Mouse (Mus musculus) hematopoietic stem cell, adult 5-6 weeks (primary cell): Measurements from ENCODE around the gene Ncbp1. TPM values are rescaled to one million over a fixed set of nuclear protein-coding genes. Genes with fewer than 3 reads are reported as not detected.
"Not testable (repeated sequence)": the region's sequence is repeated elsewhere in the genome, so short reads cannot be mapped to it uniquely, and the experiment has no call there.

ENCODE experiments used
- ATAC-seq, 2 experiments: fragments of 125-278 bp in 1 of 2; replicated peaks in 1 of 2; 2 replicates each; pipeline ENCODE4 v1.8.0; 2016 to 2017; ENCODE audit warnings: inconsistent platforms in 2 of 2, mild to moderate bottlenecking in 2 of 2, moderate number of reproducible peaks in 2 of 2, low read depth in 1 of 2, moderate TSS enrichment in 1 of 2; ENCODE audit not compliant: low FRiP score in 2 of 2, poor library complexity in 2 of 2, severe bottlenecking in 2 of 2, insufficient read depth in 1 of 2, low TSS enrichment in 1 of 2
- total RNA-seq: library from RNA; stranded (forward); fragments of 172-1452, 232-1000 nt; gene quantifications from 2 replicates; pipeline ENCODE4 v1.2.3, GENCODE M21; 2017

The Ncbp1 gene
- total RNA-seq, 1 experiment from 2014 or later = 74.3 TPM

DNA sequence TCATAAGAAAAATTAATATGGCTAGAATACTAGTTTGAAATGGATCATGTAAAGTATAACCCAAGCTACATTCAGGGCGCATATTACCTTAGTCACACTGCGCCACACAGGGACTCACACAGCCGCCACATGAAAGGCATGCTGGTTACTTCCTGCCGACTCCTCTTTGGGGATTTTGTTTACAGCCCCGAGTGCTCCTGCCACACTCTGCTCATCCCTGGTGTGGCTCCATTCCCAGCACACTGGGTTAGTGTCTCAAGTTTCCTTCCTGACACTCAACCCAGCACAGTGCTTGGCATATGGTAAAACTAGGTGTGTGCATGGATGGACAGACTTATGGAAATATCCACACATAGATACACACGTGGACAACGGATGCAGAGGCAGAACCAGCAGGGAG is 43.8 kb downstream of the Ncbp1 start:
- ATAC-seq = no peak

DNA sequence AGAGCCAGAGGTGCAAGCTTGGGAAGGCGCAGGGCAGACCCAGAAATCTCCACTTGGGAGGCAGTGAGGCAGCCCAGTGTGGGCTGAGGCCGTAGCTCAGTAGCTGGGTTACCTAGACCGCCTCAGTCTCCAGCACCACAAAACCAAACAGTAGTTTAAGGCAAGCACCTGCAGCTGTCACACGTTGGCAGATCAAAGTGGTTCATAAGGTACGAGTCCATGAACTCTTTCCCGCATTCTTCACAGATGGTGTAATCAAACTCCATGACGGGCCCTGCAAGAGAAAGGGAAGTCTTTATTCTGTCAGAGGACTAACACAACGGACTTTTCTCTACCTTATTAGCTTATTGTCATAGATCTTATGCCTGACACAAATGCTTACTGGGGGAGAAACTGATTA is 47.0 kb downstream of the Ncbp1 start:
- no peak for ATAC-seq

DNA sequence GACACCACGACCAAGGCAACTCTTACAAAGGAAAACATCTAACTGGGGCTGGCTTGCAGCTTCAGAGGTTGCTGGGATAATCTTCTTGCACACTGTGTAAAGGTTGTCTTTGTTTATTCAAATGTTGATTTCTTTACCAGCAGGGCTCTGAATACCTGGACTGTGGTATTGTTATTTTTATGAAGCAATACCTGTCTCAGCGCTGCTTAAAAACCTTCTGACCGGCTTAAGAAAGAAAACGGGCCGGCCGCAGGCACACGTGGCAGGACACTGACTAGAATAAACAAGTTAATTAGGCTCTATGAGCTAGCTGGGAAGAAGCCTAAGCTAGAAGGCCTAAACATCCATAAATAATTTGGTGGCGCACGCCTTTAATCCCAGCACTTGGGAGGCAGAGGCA is 47.5 kb downstream of the Ncbp1 start:
- ATAC-seq = no peak

DNA sequence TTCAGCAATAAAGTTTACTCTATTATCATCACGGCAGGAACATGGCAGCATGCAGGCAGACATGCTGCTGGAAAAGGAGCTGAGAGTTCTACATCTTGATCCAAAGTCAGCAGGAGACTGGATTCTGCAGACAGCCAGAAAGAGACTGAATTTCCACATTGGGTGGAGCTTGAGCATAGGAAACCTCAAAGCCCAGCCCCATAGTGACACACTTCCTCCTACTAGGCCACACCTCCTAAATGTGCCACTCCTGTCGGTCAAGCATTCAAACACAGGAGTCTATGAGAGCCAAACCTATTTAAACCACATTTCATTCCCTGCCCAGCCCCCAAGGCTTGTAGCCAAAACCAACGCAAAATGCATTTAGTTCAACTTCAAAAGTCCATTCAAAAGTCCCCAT is 48.1 kb downstream of the Ncbp1 start:
- no peak for ATAC-seq

DNA sequence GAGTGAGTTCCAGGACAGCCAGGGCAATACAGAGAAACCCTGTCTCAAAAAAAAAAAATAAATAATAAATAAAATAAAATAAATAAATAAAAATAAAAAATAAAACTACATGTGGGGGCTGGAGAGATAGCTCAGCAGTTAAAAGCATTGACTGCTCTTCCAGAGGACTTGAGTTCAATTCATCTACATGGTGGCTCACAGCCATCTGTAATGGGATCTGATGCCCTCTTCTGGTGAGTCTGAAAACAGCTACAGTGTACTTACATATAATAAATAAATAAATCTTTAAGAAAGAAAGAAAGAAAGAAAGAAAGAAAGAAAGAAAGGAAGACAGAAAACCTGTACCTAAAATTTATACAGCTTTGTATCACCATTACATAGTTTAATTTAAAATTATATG is 53.6 kb downstream of the Ncbp1 start:
- not testable (repeated sequence) for ATAC-seq

DNA sequence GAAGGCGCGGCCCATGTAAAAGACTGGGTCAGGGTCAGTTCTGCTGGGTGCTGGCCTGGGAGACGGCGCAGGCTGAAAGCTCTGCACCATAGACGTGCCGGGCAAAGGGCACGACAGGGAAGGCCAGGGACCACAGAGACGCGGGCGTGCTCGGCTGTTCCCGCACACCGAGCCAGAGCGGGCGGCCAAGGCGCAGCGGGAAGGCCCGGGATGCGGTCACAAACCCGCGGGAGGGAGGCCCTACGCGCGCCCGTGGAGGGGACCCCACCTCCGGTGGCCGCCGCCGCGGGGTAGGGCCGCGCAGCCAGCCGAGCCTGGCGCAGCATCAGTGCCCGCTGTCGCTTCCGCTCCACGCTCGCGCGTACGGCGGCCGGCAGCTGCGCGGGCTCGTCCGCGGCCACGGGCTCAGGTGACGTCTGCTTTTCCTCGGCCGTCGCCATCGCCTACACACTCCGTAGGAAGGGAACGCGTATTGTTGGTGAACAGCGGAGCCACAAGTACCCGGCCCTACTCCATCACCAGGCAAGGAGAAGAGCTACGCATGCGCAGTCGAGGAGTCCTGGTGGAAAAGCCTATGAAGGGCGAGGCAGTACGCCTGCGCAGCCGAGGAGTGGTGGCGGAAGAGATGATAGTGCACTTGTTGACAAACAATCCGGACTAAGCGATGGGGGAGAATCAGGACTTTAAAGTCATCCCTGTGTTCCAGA is 57.5 kb downstream of the Ncbp1 start, which contains the start of gene Xpa:
Gene Xpa, minus strand, starts transcription at position 531 of the 707 bp plus-strand sequence.
- peak; percentile 92 for ATAC-seq

DNA sequence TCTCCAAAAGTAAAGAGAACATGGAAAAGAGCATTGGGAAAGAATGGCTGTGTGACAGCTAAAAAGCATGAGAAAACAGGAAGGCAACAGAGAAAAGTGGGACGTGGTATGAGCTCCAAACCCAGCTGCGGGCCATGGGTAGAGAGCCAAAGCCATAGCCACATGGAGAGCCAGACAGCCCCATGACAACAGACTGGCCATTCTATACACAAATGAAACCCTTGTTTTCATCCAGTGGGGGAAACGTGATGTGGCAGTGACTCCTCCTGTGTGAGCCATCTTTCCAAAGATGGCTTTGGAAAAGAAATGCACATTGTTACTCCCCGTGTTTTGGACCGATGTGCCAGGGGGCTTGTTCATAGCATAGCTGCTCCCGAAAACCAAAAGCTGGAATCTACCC is 58.1 kb downstream of the Ncbp1 start:
- ATAC-seq = peak in 1 of 2 experiments; percentile 19; a peak in 1 of 4 replicates

DNA sequence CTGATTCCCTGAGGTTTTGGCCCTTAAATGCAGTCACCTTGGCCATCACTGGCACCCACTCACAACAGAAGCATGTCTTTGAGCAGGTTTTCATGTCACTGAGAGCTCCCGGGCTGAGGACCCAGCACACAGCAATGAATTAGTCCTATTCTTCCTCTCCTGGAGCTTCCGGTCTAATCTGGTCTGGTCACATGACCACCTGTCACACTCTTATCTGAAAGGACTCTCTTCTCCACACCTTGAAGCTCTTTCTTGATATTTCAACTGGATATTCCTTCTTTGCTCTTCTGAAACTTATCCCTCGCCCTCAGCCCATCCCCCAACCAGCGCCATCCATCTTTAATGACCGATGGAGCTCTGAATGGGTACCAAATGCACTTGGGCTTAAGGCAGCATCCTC is 59.7 kb downstream of the Ncbp1 start:
- ATAC-seq = no peak

DNA sequence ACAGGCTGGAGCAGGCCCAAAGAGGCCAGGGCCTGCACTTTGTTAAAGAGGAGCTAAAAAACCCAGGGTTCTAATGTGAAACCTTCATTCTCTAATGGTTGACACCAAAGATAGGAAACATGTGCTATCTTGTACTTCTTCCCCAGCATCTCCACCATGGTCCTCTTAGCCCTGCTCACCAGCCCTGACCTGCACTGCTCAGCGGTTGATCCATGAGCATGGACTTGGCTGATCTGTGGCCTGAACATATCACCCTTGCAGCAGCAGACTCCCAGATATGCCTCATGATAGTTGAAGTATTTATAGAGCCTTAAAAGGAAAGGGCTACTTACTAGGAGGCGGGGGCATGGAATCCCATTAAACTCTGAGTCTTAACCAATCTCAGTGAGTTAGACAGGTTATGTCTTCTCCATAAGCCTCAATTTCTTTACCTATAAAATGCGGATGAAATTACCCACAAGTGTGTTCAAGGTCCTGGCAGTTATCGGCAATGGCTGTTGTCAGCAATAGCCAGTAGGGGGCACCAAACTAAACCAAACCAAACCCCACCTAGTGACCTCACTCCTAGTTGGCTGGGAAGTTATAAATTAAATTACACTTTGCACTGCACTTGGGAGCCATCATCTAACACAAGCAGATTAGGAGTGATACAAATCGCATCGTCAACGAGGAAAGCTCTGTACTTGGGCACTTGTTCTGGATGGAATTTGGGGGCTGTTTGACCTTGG is 63.6 kb downstream of the Ncbp1 start:
- ATAC-seq = peak; percentile 88 to 93

DNA sequence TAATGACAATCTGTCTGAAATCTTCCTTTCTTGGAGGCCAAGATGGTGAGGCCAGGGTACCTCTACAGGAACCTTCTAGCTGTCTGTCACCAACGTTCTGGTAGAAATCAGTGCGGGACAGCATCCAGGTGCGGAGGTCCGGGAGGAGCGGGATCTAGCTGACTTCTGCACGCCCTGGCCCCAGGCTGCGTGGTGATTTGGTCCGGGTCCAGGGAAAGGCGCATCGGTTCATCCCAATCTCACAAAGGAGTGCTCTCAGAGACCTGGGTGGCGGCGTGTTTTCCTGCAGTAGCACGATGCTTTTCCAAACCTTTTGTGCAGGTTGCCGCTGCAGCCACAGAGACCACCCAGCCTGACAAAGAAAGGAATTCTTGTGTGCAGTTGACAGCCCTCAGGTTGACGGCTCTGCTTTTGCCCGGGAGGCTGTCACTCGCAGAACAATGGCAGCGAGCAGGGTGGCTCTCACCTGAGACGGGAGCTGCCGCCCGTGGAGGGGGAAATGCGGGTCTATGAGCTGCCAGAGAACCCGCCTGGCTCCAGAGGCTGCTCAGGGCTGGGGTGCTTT is 64.2 kb downstream of the Ncbp1 start:
- peak in 1 of 2 experiments; percentile 26; a peak in 1 of 4 replicates for ATAC-seq

DNA sequence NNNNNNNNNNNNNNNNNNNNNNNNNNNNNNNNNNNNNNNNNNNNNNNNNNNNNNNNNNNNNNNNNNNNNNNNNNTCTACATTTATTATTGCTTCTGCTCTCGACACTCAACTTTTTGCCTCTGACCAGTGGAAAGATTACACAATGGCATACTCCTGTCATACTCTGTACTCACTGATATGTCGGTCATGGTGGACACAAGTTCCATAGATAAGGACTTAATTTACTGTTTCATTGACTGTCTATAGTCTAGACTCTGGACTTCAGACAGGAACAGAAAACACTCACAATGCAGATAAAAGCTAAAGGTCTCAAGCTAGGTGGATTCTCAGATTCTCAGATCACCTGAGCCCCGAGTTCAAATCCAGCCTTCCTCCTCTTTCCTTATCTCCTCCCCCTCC is 82.7 kb downstream of the Ncbp1 start:
- no peak for ATAC-seq

Other genes with a start within 250 kb of the Ncbp1 start
- 0.25 TPM in 1 of 2 replicates, not detected in the other for gene Ccdc180, start 248.3 kb upstream of the Ncbp1 start, total RNA-seq
- gene Tdrd7, start 173.3 kb upstream of the Ncbp1 start, total RNA-seq = 14.4 and 15.2 TPM in 2 replicates
- gene Tmod1, start 99.7 kb upstream of the Ncbp1 start, total RNA-seq = 0.10 and 0.19 TPM in 2 replicates
- gene Tstd2, start 81 bp downstream of the Ncbp1 start, total RNA-seq = 24.7 and 29.0 TPM in 2 replicates
- 59.0 and 61.1 TPM in 2 replicates for gene Xpa, start 57.7 kb downstream of the Ncbp1 start, total RNA-seq
- gene Foxe1, start 205.0 kb downstream of the Ncbp1 start, total RNA-seq = not detected in 2 replicates